Mouse (Mus musculus) v-Abl transformed pro-B cells (cell line): ENCODE results near the gene Flot1.

ENCODE experiments used
- in situ Hi-C, 2 experiments: fragments of 400-800 bp; cut with MboI; formaldehyde crosslinking; loops; one replicate each; pipeline ENCODE4 v1.15.1; 2025; ENCODE audit not compliant: unreplicated experiment in 2 of 2

The Flot1 gene

GRCm38 (mm10) chr17:35864832-35865353, 41.9 kb downstream of the Flot1 start:
- in situ Hi-C loops: no loop called here

- in situ Hi-C loops: no loop called here
These were observed 42.7 kb downstream of the Flot1 start, which contains the start of gene Ppp1r18 for GRCm38 (mm10) chr17:35865481-35866280. Ppp1r18 (plus strand) TSS chr17:35865593.

GRCm38 (mm10) chr17:35866281-35866831, 43.3 kb downstream of the Flot1 start:
- in situ Hi-C loops: no loop called here

- in situ Hi-C loops: no loop called here
These were observed 44.2 kb downstream of the Flot1 start for GRCm38 (mm10) chr17:35866911-35867890.

GRCm38 (mm10) chr17:35868165-35868820, 45.3 kb downstream of the Flot1 start:
- in situ Hi-C loops: no loop called here

- in situ Hi-C loops: no loop called here
These were observed 45.9 kb downstream of the Flot1 start for GRCm38 (mm10) chr17:35868961-35869345.

GRCm38 (mm10) chr17:35869346-35870067, 46.5 kb downstream of the Flot1 start:
- in situ Hi-C loops: loop anchor here (5.0 kb wide), 2 partner anchors 32 to 38 kb away; partner anchors contain the start of gene Tubb5 (in 2 of the 2)

GRCm38 (mm10) chr17:35870151-35870883, 47.3 kb downstream of the Flot1 start:
- in situ Hi-C loops: loop anchor here (5.0 kb wide), 2 partner anchors 33 to 37 kb away; partner anchors contain the start of gene Tubb5 (in 2 of the 2)

GRCm38 (mm10) chr17:35870884-35871696, 48.1 kb downstream of the Flot1 start:
- in situ Hi-C loops: loop anchor here (5.0 kb wide), 2 partner anchors 34 to 36 kb away; partner anchors contain the start of gene Tubb5 (in 2 of the 2)

- in situ Hi-C loops: loop anchor here (5.0 kb wide), 2 partner anchors 33 to 37 kb away; partner anchors contain the start of gene Tubb5 (in 2 of the 2)
These were observed 50.9 kb downstream of the Flot1 start for GRCm38 (mm10) chr17:35873774-35874519.

- in situ Hi-C loops: loop anchor here (5.0 kb wide), 2 partner anchors 33 to 37 kb away; partner anchors contain the start of gene Tubb5 (in 2 of the 2)
These were observed 51.7 kb downstream of the Flot1 start for GRCm38 (mm10) chr17:35874721-35875120.

- in situ Hi-C loops: no loop called here
These were observed 56.4 kb downstream of the Flot1 start, which contains the start of gene Dhx16 for GRCm38 (mm10) chr17:35879245-35880057. Dhx16 (plus strand) TSS chr17:35879819.
